Mouse (Mus musculus) kidney, postnatal 0 days (tissue): Measurements from ENCODE around the gene Lrrc14b. TPM values are rescaled to one million over a fixed set of nuclear protein-coding genes. Genes with fewer than 3 reads are reported as not detected.

Experiments used
- ATAC-seq: fragments of 200-750 bp; cut with Nextera tagmentation; replicated peaks from 2 replicates; pipeline ENCODE4 v1.8.0; 2017; ENCODE audit warnings: low read depth, moderate number of reproducible peaks, moderate TSS enrichment, moderate library complexity; ENCODE audit not compliant: low FRiP score
- DNase-seq: peaks from one replicate; pipeline ENCODE4 v3.0.0-alpha.2; 2016; ENCODE audit warnings: low spot score
- H3K27ac ChIP-seq: fragments of 300-500 bp; sonication (generic); 2 replicates; pipeline ENCODE4 v1.5.1; 2014; ENCODE audit warnings: mild to moderate bottlenecking
- H3K27me3 ChIP-seq: fragments of 300-500 bp; sonication (generic); 2 replicates; pipeline ENCODE4 v1.6.1; 2014; ENCODE audit warnings: low read length, mixed read lengths; ENCODE audit not compliant: insufficient read depth
- H3K36me3 ChIP-seq: fragments of 300-500 bp; sonication (generic); 2 replicates; pipeline ENCODE4 v1.6.1; 2014; ENCODE audit warnings: low read length, mixed read lengths; ENCODE audit not compliant: insufficient read depth
- H3K4me1 ChIP-seq: fragments of 300-500 bp; sonication (generic); replicated peaks from 2 replicates; pipeline ENCODE4 v1.6.1; 2014; ENCODE audit warnings: antibody characterized with exemption, low read length, mixed read lengths; ENCODE audit not compliant: insufficient read depth
- H3K4me2 ChIP-seq: fragments of 300-500 bp; sonication (generic); 2 replicates; pipeline ENCODE4 v1.6.1; 2014; ENCODE audit warnings: mild to moderate bottlenecking, low read length, moderate library complexity, mixed read lengths
- H3K4me3 ChIP-seq: fragments of 300-500 bp; sonication (generic); replicated peaks from 2 replicates; pipeline ENCODE4 v1.5.1; 2014; ENCODE audit warnings: low read depth, low read length
- H3K9ac ChIP-seq: fragments of 300-500 bp; sonication (generic); 2 replicates; pipeline ENCODE4 v1.6.1; 2014; ENCODE audit warnings: low read depth, low read length
- H3K9me3 ChIP-seq: fragments of 300-500 bp; sonication (generic); replicated peaks from 2 replicates; pipeline ENCODE4 v1.6.1; 2016; ENCODE audit warnings: low read length, inconsistent platforms, mixed read lengths
- CTCF ChIP-seq: IDR thresholded peaks from 2 replicates; pipeline ENCODE4 v1.5.1; 2016; ENCODE audit warnings: antibody characterized with exemption, low read depth, mild to moderate bottlenecking, moderate library complexity
- WGBS: fragments of 180-500 bp; shearing (Covaris S2); extraction: QIAGEN DNeasy Blood & Tissue Kit; methylation state at CpG from one replicate; pipeline ENCODE4 v1.1.7; 2014; 5-methylcytosine and 5-hydroxymethylcytosine counted together
- polyA plus RNA-seq: library from polyadenylated mRNA; unstranded; fragments of >200 nt; fragmentation: Nextera tagmentation; extraction: Ambion mirVana; gene quantifications from 2 replicates; pipeline ENCODE4 v1.2.1, GENCODE M21; 2015

Gene Lrrc14b
- polyA plus RNA-seq, 1 experiment from 2014 or later, result not detected

DNA sequence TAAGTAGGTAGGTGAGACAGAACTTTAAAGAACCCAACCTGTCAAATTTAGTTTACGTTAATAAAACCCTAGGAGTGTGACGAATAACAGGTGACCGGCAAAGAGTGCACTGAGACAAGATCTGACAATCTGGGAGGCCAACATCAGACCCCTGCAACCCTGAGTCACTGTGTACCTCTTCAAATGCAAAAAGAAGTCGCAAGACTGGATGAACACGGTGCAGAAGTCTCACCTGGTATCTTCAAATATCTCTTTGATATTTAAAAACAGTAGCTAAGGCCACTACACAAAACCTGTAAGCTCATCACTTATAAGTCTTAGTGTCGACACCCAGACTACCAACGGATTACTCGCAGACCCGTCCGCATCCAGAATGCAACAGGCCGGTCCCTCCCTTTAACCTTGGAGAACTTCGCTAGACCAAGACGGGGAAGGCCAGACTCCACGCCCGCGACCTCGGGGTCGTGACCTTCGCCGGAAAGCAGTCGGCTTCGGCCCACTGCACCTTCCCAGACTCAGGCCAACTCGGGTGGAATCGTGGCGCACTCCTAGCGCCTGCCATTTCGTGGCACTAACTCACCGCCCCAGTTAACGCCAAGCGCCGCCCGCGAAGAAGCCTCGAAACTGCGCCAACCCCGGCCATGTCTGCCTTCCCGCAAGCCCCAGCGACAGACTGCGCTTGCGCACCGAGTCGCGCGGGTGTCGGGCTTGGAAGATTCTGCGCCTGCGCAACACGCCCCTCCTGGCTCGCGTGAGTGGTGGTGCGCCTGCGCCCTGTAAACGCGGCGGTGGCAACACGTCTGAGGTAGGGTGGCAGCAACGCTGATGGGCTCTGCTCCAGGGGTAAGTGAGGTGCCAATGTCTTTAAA is 14.0 kb downstream of the Lrrc14b start, which contains the start of the genes Sdha and Ccdc127:
TSS of gene Sdha (minus strand) at position 715 of the 869 bp plus-strand sequence.
TSS of gene Ccdc127 (plus strand) at position 744 of the 869 bp plus-strand sequence.
- Histone ChIP-seq H3K27me3 (no peaks in the 10 kb centered on the region), H3K4me3 (peak within 1 kb of the TSS; percentile 75), H3K27ac (peak within 1 kb of the TSS; percentile 93), H3K9ac (peak within 1 kb of the TSS; percentile 90), H3K4me2 (peak within 1 kb of the TSS; percentile 62), H3K36me3 (0 out of 2 replicates have a peak, but pooled peaks cover 12% of the 10 kb centered on the region), H3K9me3 (no peaks in the 10 kb centered on the region), H3K4me1 (peaks cover 8% of the 10 kb centered on the region)
- peak; percentile 21; the same call in 1 of the 2 replicates for TF ChIP-seq CTCF
- DNase-seq, result peak; percentile 97
- under 1% methylated on average over 57 of the region's 57 CpGs for WGBS
- peak; percentile 98 for ATAC-seq

DNA sequence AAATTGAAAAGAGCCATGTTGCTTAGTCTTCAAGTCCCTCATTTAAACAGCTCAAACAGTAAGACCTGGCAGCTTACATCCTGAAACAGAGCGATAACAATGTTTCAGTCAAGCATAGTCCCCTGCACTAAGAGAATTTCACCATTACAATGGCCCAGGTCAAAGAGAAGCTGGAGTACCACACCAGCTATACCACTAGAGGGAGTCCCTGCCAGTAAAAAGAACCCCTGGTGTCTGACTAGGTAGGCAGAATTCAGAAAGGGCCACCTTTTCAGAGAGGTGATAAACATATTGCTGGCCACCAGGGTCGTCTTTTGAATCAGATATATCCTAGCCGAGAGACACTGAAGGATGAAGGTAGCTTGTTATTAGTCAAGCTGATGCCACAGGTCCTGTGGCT is 22.8 kb downstream of the Lrrc14b start:
- no peak overlapping the region for H3K4me3 ChIP-seq
- TF ChIP-seq CTCF, result peak; percentile 83
- ATAC-seq (peak; percentile 72; the same call in 1 of the 2 replicates), DNase-seq (peak; percentile 87)
- H3K9me3 ChIP-seq, result no peaks in the 10 kb centered on the region
- H3K4me1 ChIP-seq, result no peaks in the 10 kb centered on the region
- peaks cover 27% of the 10 kb centered on the region for H3K36me3 ChIP-seq
- WGBS, result 48% methylated on average over 3 of the region's 3 CpGs
- H3K27ac ChIP-seq, result no peak overlapping the region
- no peak overlapping the region for H3K4me2 ChIP-seq
- no peak overlapping the region for H3K9ac ChIP-seq
- no peaks in the 10 kb centered on the region for H3K27me3 ChIP-seq

DNA sequence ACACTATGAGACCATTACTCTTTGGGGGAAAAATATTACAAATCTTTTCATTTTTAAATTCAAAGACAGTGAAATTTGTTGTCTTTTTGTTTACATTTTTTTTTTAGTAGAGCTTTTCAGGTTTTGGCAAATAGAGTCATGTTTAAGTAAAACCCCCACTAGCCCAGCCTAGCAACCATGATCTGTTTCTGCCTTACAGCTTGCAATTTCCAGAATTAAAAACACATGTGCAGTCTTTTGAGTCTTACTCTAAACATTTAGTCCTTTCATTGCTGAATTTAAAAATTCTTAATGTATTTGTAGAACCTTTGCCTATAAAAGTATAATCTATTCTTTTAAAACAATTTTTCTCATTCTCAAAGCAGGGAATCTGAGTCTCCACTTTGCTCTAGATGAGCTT is 34.5 kb downstream of the Lrrc14b start:
- no peak overlapping the region for H3K4me3 ChIP-seq
- H3K9me3 ChIP-seq, result no peaks in the 10 kb centered on the region
- no peak overlapping the region for H3K4me2 ChIP-seq
- H3K4me1 ChIP-seq, result no peaks in the 10 kb centered on the region
- TF ChIP-seq CTCF, result no peak
- peaks cover 62% of the 10 kb centered on the region for H3K36me3 ChIP-seq
- no peak overlapping the region for H3K9ac ChIP-seq
- no peak overlapping the region for H3K27ac ChIP-seq
- H3K27me3 ChIP-seq, result no peaks in the 10 kb centered on the region
- ATAC-seq (no peak), DNase-seq (no peak)

DNA sequence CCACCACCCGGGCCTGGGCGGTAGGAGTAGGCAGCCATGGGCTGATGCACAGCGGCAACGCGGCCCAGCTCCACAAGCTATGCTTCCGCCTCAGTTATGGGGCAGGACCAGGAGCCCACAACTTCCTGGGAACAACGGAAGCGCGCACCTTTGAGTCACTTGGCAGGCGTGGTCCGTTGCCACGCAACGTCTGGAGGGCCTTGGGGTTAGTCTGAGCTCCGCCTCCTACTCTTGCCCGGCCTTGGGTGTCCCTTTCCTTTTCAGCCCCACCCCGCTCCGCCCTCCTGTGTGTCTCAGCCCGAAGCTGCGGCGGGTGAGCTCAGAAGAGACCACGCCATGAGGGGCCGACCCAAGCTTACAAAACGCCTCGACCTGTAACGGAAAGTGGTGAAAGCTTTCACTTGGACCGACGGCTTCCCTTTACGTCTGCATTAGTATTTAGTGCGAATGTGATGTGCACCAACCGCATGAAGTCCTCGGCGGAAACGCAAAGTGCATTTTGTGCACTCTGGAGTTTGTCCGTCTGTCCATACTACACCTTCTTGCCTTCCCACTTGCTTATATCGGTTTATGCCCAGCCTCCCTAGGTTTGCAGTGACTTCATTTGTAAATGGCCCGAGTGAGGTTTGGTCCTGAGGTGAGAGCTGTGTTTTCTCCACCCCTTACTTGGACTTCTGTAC is 46.5 kb downstream of the Lrrc14b start, which contains the start of gene Pdcd6:
TSS of gene Pdcd6 (minus strand) at position 411 of the 680 bp plus-strand sequence.
- Histone ChIP-seq H3K4me3 (peak within 1 kb of the TSS; percentile 90), H3K9ac (peak within 1 kb of the TSS; percentile 86), H3K4me1 (no peaks in the 10 kb centered on the region), H3K27ac (peak within 1 kb of the TSS; percentile 90), H3K4me2 (peak within 1 kb of the TSS; percentile 84), H3K9me3 (no peaks in the 10 kb centered on the region), H3K27me3 (no peaks in the 10 kb centered on the region), H3K36me3 (peaks cover 17% of the 10 kb centered on the region; the same call in 1 of the 2 replicates)
- DNase-seq (peak; percentile 98), ATAC-seq (peak; percentile 99)
- under 1% methylated on average over 34 of the region's 36 CpGs for WGBS
- no peak for TF ChIP-seq CTCF

DNA sequence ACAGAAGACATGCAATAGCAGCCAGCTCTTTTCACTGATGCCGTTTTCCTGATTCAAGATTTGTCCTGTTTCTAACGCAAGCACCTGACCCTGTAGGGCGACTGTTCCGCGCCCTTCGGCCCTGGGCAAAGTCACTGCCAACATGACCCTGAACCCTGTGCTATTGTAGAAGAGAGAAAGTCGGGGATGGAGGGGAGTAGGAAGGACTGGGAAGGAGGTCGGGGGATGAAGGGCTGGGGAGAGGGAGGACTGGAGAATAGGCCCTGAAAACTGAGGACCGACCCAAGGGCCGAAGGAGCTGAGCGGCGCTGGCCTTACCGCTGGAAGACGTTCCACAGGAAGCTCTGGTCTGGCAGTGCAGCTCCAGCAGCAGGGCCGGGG is 47.0 kb downstream of the Lrrc14b start:
- peak overlapping the region; percentile 86 for H3K9ac ChIP-seq
- 2% methylated on average over 15 of the region's 15 CpGs for WGBS
- ATAC-seq (no peak), DNase-seq (no peak)
- H3K4me2 ChIP-seq, result peak overlapping the region; percentile 84
- no peak for TF ChIP-seq CTCF
- no peaks in the 10 kb centered on the region for H3K4me1 ChIP-seq
- peaks cover 12% of the 10 kb centered on the region; the same call in 1 of the 2 replicates for H3K36me3 ChIP-seq
- H3K27ac ChIP-seq, result peak overlapping the region; percentile 90
- peak overlapping the region; percentile 90 for H3K4me3 ChIP-seq
- no peaks in the 10 kb centered on the region for H3K9me3 ChIP-seq
- no peaks in the 10 kb centered on the region for H3K27me3 ChIP-seq

DNA sequence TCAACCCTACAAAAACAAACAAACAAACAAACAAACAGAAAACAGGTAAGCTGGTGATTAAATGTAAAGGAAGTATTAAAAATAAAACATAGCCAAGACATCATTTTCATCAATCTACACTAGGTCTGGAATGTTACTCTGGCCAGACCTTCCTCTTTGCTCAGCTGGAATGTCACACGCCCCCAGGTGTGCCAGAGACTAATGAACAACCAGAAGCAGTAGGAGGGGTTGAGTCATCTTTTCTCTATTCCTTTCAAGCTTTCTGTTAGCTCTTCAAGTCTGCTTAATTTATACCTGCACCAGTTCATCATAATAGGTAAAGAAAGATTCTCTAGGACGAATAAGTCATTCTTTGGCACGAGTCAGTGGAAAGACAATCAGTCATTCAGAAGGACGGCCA is 47.4 kb downstream of the Lrrc14b start:
- peaks cover 9% of the 10 kb centered on the region; the same call in 1 of the 2 replicates for H3K36me3 ChIP-seq
- 22% methylated on average over 4 of the region's 4 CpGs for WGBS
- peak; percentile 27 for DNase-seq
- peak overlapping the region; percentile 90 for H3K4me3 ChIP-seq
- H3K9ac ChIP-seq, result peak overlapping the region; percentile 86
- no peak for ATAC-seq
- peak overlapping the region; percentile 84 for H3K4me2 ChIP-seq
- H3K27ac ChIP-seq, result peak overlapping the region; percentile 90
- no peaks in the 10 kb centered on the region for H3K27me3 ChIP-seq
- no peak for TF ChIP-seq CTCF
- no peaks in the 10 kb centered on the region for H3K9me3 ChIP-seq
- H3K4me1 ChIP-seq, result no peaks in the 10 kb centered on the region
